Mouse (Mus musculus) Muller cell, postnatal 12 days (primary cell): ENCODE measurements around the gene Ninj1.
A peak's percentile ranks its signal among the peaks of the same experiment; 100 is the strongest.

Experiments
- DNase-seq: peaks from one replicate; pipeline ENCODE4 v3.0.0-alpha.2; 2015; ENCODE audit errors: inconsistent ontology term

Gene Ninj1

GRCm38 (mm10) chr13:49187288-49188218, at the start of gene Ninj1:
Ninj1 (plus strand) TSS chr13:49187485.
- DNase-seq: peak; percentile 93

- no peak for DNase-seq
Measured at GRCm38 (mm10) chr13:49140567-49140966, 46.7 kb upstream of the Ninj1 start.

GRCm38 (mm10) chr13:49142396-49142795, 44.9 kb upstream of the Ninj1 start:
- no peak for DNase-seq

- no peak for DNase-seq
Measured at GRCm38 (mm10) chr13:49143323-49143722, 44.0 kb upstream of the Ninj1 start.

- peak; percentile 51 for DNase-seq
Measured at GRCm38 (mm10) chr13:49144451-49144850, 42.8 kb upstream of the Ninj1 start.

GRCm38 (mm10) chr13:49145396-49145795, 41.9 kb upstream of the Ninj1 start:
- DNase-seq: peak; percentile 50

- no peak for DNase-seq
Measured at GRCm38 (mm10) chr13:49146040-49146697, 41.1 kb upstream of the Ninj1 start.

GRCm38 (mm10) chr13:49146698-49147006, 40.6 kb upstream of the Ninj1 start:
- peak; percentile 19 for DNase-seq

- DNase-seq: peak; percentile 78
Measured at GRCm38 (mm10) chr13:49147007-49147857, 40.1 kb upstream of the Ninj1 start.

- peak; percentile 84 for DNase-seq
Measured at GRCm38 (mm10) chr13:49147858-49148226, 39.4 kb upstream of the Ninj1 start, which contains the start of gene Wnk2. Wnk2 (minus strand) TSS chr13:49148014.

- DNase-seq: no peak
Measured at GRCm38 (mm10) chr13:49148687-49149086, 38.6 kb upstream of the Ninj1 start.

GRCm38 (mm10) chr13:49154028-49154427, 33.3 kb upstream of the Ninj1 start:
- no peak for DNase-seq

GRCm38 (mm10) chr13:49154621-49155020, 32.7 kb upstream of the Ninj1 start:
- DNase-seq: no peak

GRCm38 (mm10) chr13:49156645-49157044, 30.6 kb upstream of the Ninj1 start:
- DNase-seq: no peak

- no peak for DNase-seq
Measured at GRCm38 (mm10) chr13:49158040-49158713, 29.1 kb upstream of the Ninj1 start.

- no peak for DNase-seq
Measured at GRCm38 (mm10) chr13:49161236-49161635, 26.0 kb upstream of the Ninj1 start.

- DNase-seq: peak; percentile 81
Measured at GRCm38 (mm10) chr13:49162722-49163121, 24.6 kb upstream of the Ninj1 start.

- DNase-seq: no peak
Measured at GRCm38 (mm10) chr13:49163645-49164044, 23.6 kb upstream of the Ninj1 start.

GRCm38 (mm10) chr13:49167081-49167480, 20.2 kb upstream of the Ninj1 start:
- no peak for DNase-seq

- DNase-seq: peak; percentile 86
Measured at GRCm38 (mm10) chr13:49169448-49170207, 17.7 kb upstream of the Ninj1 start.

- no peak for DNase-seq
Measured at GRCm38 (mm10) chr13:49170623-49171022, 16.7 kb upstream of the Ninj1 start.
